Mouse (Mus musculus) MEL (cell line): ENCODE measurements around the gene Ranbp17.

Experiments
- CTCF ChIP-seq, 3 experiments: IDR thresholded peaks in 2 of 3; conservative IDR thresholded peaks in 1 of 3; 2 replicates each; pipeline ENCODE4 v1.5.1; 2011 to 2012; ENCODE audit warnings: low read length in 3 of 3, low read depth in 2 of 3, mild to moderate bottlenecking in 2 of 3, improper control_type of control experiment in 1 of 3, inconsistent platforms in 1 of 3, mixed read lengths in 1 of 3, moderate library complexity in 1 of 3; ENCODE audit not compliant: control insufficient read depth in 1 of 3, insufficient read depth in 1 of 3, poor library complexity in 1 of 3, severe bottlenecking in 1 of 3
- E2F4 ChIP-seq: IDR thresholded peaks from 2 replicates; pipeline ENCODE4 v1.6.1; 2011; ENCODE audit warnings: low read depth, low read length, improper control_type of control experiment, borderline replicate concordance
- EP300 ChIP-seq, 2 experiments: IDR thresholded peaks; 2 replicates each; pipeline ENCODE4 v1.6.1; 2011; ENCODE audit warnings: improper control_type of control experiment in 2 of 2, low read length in 2 of 2, low read depth in 1 of 2, mild to moderate bottlenecking in 1 of 2
- MXI1 ChIP-seq: IDR thresholded peaks from 2 replicates; pipeline ENCODE4 v1.6.1; 2011; ENCODE audit warnings: mild to moderate bottlenecking, low read depth, low read length, improper control_type of control experiment
- POLR2A ChIP-seq, 2 experiments: IDR thresholded peaks; 2 replicates each; pipeline ENCODE4 v1.6.1; 2011 to 2012; ENCODE audit warnings: low read length in 2 of 2, mild to moderate bottlenecking in 2 of 2, control low read depth in 1 of 2, improper control_type of control experiment in 1 of 2, low read depth in 1 of 2, moderate library complexity in 1 of 2; ENCODE audit not compliant: control insufficient read depth in 1 of 2, insufficient read depth in 1 of 2, poor library complexity in 1 of 2
- POLR2AphosphoS2 ChIP-seq: IDR thresholded peaks from 2 replicates; pipeline ENCODE4 v1.6.1; 2011; ENCODE audit warnings: low read length, improper control_type of control experiment
- POLR2AphosphoS5 ChIP-seq: IDR thresholded peaks from 2 replicates; pipeline ENCODE4 v1.6.1; 2012; ENCODE audit warnings: low read depth, borderline replicate concordance, mild to moderate bottlenecking, inconsistent platforms, low read length, moderate library complexity, mixed read lengths

DNA sequence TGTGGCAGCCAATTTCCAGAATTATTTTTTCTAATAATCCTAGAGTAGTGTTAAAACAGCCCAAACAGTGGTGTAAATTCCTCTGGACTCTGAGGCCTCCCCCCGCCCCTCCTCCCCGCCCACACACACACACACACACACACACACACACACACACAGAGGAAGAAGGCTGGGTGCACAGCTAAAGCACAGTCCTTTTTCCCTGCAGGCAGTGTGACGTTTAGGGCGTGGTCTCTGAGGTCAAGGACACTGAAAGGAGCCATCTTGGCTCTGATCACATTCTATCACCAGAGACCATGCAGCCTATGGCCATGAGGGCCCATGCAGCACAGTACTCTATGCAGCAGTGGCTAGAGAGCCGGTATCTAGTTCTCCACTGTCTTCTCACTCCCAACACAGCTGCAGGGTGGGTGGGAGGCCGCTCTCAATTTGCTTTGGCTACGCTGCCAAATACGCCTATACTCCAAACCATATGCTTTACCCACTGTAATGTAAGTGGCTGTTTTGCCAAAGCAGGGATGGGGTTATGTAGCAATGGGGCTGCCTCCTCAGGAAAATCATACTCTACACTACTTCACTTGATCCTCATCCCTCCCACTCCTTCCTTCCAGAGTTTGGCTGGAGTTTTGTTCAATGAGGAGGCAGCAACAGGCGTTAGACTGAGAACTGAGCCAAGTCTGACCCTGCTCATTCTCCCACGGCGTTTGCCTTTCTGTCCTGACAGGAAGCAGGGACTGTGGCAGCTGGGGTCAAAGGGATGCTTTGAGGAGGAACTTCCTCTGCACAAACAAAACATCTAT lies 291.8 kb downstream of the Ranbp17 start:
- TF ChIP-seq CTCF (IDR thresholded peaks at IDR 0.05 in 2 of 3, conservative IDR thresholded peaks at IDR 0.05 in 1 of 3; ENCODE audit: control insufficient read depth in 1 of 3, insufficient read depth in 1 of 3, low read depth in 2 of 3, low read length in 3 of 3, poor library complexity in 1 of 3, severe bottlenecking in 1 of 3) (no peak), EP300 (IDR thresholded peaks at IDR 0.05; ENCODE audit: low read depth in 1 of 2, low read length in 2 of 2) (no peak), E2F4 (no peak), POLR2A (IDR thresholded peaks at IDR 0.05; ENCODE audit: control insufficient read depth in 1 of 2, insufficient read depth in 1 of 2, low read depth in 1 of 2, low read length in 2 of 2, poor library complexity in 1 of 2) (no peak), MXI1 (no peak), POLR2AphosphoS5 (no peak), POLR2AphosphoS2 (no peak)
